Mouse (Mus musculus) intestine, embryonic 15.5 days (tissue): ENCODE measurements around the gene Gh. TPM values are rescaled to one million over a fixed set of nuclear protein-coding genes. Genes with fewer than 3 reads are reported as not detected.

Experiments
- ATAC-seq: fragments of 200-750 bp; cut with Nextera tagmentation; 2 replicates; pipeline ENCODE4 v1.8.0; 2017; ENCODE audit warnings: moderate TSS enrichment, moderate library complexity
- H3K27ac ChIP-seq: fragments of 300-500 bp; sonication (generic); 2 replicates; pipeline ENCODE4 v1.5.1; 2015; ENCODE audit warnings: mild to moderate bottlenecking, inconsistent platforms
- H3K27me3 ChIP-seq: fragments of 300-500 bp; sonication (generic); replicated peaks from 2 replicates; pipeline ENCODE4 v1.6.1; 2015; ENCODE audit warnings: inconsistent platforms
- H3K36me3 ChIP-seq: fragments of 300-500 bp; sonication (generic); 2 replicates; pipeline ENCODE4 v1.6.1; 2015; ENCODE audit warnings: inconsistent platforms
- H3K4me1 ChIP-seq: fragments of 300-500 bp; sonication (generic); replicated peaks from 2 replicates; pipeline ENCODE4 v1.6.1; 2015; ENCODE audit warnings: inconsistent platforms
- H3K4me2 ChIP-seq: fragments of 300-500 bp; sonication (generic); replicated peaks from 2 replicates; pipeline ENCODE4 v1.6.1; 2015; ENCODE audit warnings: mild to moderate bottlenecking, inconsistent platforms
- H3K4me3 ChIP-seq: fragments of 300-500 bp; sonication (generic); replicated peaks from 2 replicates; pipeline ENCODE4 v1.5.1; 2015; ENCODE audit warnings: inconsistent platforms
- H3K9ac ChIP-seq: fragments of 300-500 bp; sonication (generic); 2 replicates; pipeline ENCODE4 v1.6.1; 2015; ENCODE audit warnings: inconsistent platforms
- H3K9me3 ChIP-seq: fragments of 300-500 bp; sonication (generic); 2 replicates; pipeline ENCODE4 v1.6.1; 2016; ENCODE audit warnings: inconsistent platforms
- WGBS: fragments of 180-500 bp; shearing (Covaris S2); methylation state at CpG from one replicate; pipeline ENCODE4 v1.1.7; 2015; 5-methylcytosine and 5-hydroxymethylcytosine counted together
- polyA plus RNA-seq: library from polyadenylated mRNA; unstranded; fragments of >200 nt; fragmentation: Nextera tagmentation; extraction: Ambion mirVana; gene quantifications from 2 replicates; pipeline ENCODE4 v1.2.1, GENCODE M21; 2015

The Gh gene
- polyA plus RNA-seq, 1 experiment from 2014 or later: not detected

DNA sequence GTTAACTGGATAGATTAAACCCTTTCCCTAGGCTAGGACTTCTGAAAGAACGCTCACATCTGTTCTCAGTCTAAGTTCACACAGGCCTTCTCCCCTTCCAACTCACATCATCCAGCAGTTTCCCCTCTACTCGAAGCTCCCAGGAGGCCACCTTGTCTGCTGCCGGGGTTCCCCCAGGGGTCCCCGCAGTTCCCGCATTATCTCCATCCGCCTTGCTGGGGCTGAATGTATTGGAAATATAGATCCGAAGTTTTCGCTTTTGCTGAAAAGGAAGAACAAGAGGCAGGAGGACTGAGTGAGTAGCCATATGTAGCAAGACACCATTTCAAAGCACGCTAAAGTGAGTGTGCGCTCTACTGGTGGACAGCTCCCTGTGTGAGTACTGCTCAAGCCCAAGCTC lies 35.2 kb downstream of the Gh start:
- peaks cover 51% of the 10 kb centered on the region for H3K36me3 ChIP-seq
- no peaks in the 10 kb centered on the region for H3K9me3 ChIP-seq
- ATAC-seq: no peak
- no peak overlapping the region for H3K4me2 ChIP-seq
- H3K27me3 ChIP-seq: no peaks in the 10 kb centered on the region
- peaks cover 37% of the 10 kb centered on the region for H3K4me1 ChIP-seq
- H3K9ac ChIP-seq: no peak overlapping the region
- no peak overlapping the region for H3K4me3 ChIP-seq
- no peak overlapping the region for H3K27ac ChIP-seq
- 95% methylated on average over 10 of the region's 10 CpGs for WGBS

DNA sequence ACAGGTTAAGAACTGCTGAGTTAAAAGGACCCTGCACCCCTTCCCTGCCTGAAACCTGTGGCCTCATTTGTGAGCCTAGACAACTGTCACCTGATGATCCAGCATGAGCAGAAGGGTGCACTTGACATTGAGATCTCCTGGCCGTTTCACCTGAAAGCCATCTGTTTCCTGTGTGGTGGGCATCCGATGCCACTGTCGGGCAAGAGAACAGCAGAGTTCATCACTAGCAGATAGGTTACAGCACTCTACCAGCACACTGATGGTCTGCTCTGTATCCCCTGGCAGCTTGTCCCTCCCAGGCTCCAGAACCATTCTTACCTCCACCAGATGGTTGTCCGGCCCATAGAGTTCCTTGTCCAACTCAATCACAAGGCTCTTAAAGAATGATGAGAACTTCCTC lies 36.1 kb downstream of the Gh start:
- no peak overlapping the region for H3K27ac ChIP-seq
- no peak overlapping the region for H3K4me3 ChIP-seq
- H3K36me3 ChIP-seq: peaks cover 52% of the 10 kb centered on the region
- peaks cover 31% of the 10 kb centered on the region for H3K4me1 ChIP-seq
- H3K9ac ChIP-seq: no peak overlapping the region
- H3K9me3 ChIP-seq: no peaks in the 10 kb centered on the region
- no peak for ATAC-seq
- 92% methylated on average over 4 of the region's 4 CpGs for WGBS
- no peaks in the 10 kb centered on the region for H3K27me3 ChIP-seq
- H3K4me2 ChIP-seq: no peak overlapping the region

- no peak for ATAC-seq
- WGBS: 88% methylated on average over 15 of the region's 15 CpGs
These were observed 36.7 kb downstream of the Gh start for GRCm38 (mm10) chr11:106264988-106265387.

GRCm38 (mm10) chr11:106263963-106264362 lies 37.7 kb downstream of the Gh start:
- Histone ChIP-seq H3K27me3 (no peaks in the 10 kb centered on the region), H3K9me3 (no peaks in the 10 kb centered on the region), H3K4me1 (peaks cover 18% of the 10 kb centered on the region), H3K36me3 (peaks cover 52% of the 10 kb centered on the region), H3K9ac (no peak overlapping the region), H3K4me3 (no peak overlapping the region), H3K4me2 (no peak overlapping the region), H3K27ac (no peak overlapping the region)
- 85% methylated on average over 9 of the region's 9 CpGs for WGBS
- ATAC-seq: no peak

More at GRCm38 (mm10) chr11:106264988-106265387, 36.7 kb downstream of the Gh start:
- Histone ChIP-seq H3K4me1 (peaks cover 25% of the 10 kb centered on the region), H3K27me3 (no peaks in the 10 kb centered on the region), H3K27ac (no peak overlapping the region), H3K9me3 (no peaks in the 10 kb centered on the region), H3K4me3 (no peak overlapping the region), H3K36me3 (peaks cover 52% of the 10 kb centered on the region), H3K4me2 (no peak overlapping the region), H3K9ac (no peak overlapping the region)

GRCm38 (mm10) chr11:106260826-106261450 lies 40.7 kb downstream of the Gh start:
- Histone ChIP-seq H3K27ac (no peak overlapping the region), H3K4me1 (peaks cover 12% of the 10 kb centered on the region), H3K9me3 (no peaks in the 10 kb centered on the region), H3K4me2 (no peak overlapping the region), H3K4me3 (no peak overlapping the region), H3K36me3 (peaks cover 50% of the 10 kb centered on the region), H3K9ac (no peak overlapping the region), H3K27me3 (no peaks in the 10 kb centered on the region)
- WGBS: 82% methylated on average over 14 of the region's 14 CpGs
- no peak for ATAC-seq

DNA sequence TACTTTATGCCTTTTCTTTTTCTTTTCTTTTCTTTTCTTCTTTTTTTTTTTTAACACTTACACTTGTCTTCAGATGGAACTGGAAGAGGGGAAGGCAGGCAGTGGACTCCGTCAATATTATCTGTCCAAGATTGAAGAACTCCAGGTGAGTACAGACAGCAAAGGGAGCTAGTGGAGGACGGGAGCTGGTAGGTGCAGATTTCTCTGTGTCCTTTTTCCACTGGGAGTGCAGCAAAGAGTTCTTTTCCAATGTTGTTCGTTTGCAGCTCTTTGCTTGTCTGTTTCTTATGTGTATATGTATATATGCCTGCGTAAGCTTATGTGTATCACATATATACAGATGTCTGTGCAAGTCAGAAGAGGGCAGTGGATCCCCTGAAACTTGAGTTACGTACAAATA lies 44.9 kb downstream of the Gh start:
- H3K27me3 ChIP-seq: no peaks in the 10 kb centered on the region
- H3K4me2 ChIP-seq: peak overlapping the region; percentile 82
- no peaks in the 10 kb centered on the region for H3K9me3 ChIP-seq
- no peak overlapping the region for H3K27ac ChIP-seq
- H3K9ac ChIP-seq: peak overlapping the region; percentile 85; the same call in 1 of the 2 replicates
- peak overlapping the region; percentile 88 for H3K4me3 ChIP-seq
- H3K36me3 ChIP-seq: peaks cover 29% of the 10 kb centered on the region
- peaks cover 20% of the 10 kb centered on the region for H3K4me1 ChIP-seq
- WGBS: 58% methylated on average over 5 of the region's 5 CpGs
- no peak for ATAC-seq

GRCm38 (mm10) chr11:106255685-106256451 lies 45.8 kb downstream of the Gh start, which contains the start of the genes Ftsj3 and Psmc5:
Gene Ftsj3, minus strand, starts transcription at chr11:106256079.
Gene Psmc5, plus strand, starts transcription at chr11:106256154.
- H3K36me3 ChIP-seq: peaks cover 28% of the 10 kb centered on the region
- peak within 1 kb of the TSS; percentile 79 for H3K27ac ChIP-seq
- peak within 1 kb of the TSS; percentile 82 for H3K4me2 ChIP-seq
- ATAC-seq: peak; percentile 99
- peaks cover 20% of the 10 kb centered on the region for H3K4me1 ChIP-seq
- peak within 1 kb of the TSS; percentile 85 for H3K9ac ChIP-seq
- no peaks in the 10 kb centered on the region for H3K27me3 ChIP-seq
- H3K4me3 ChIP-seq: peak within 1 kb of the TSS; percentile 88
- H3K9me3 ChIP-seq: no peaks in the 10 kb centered on the region
- WGBS: under 1% methylated on average over 42 of the region's 42 CpGs

DNA sequence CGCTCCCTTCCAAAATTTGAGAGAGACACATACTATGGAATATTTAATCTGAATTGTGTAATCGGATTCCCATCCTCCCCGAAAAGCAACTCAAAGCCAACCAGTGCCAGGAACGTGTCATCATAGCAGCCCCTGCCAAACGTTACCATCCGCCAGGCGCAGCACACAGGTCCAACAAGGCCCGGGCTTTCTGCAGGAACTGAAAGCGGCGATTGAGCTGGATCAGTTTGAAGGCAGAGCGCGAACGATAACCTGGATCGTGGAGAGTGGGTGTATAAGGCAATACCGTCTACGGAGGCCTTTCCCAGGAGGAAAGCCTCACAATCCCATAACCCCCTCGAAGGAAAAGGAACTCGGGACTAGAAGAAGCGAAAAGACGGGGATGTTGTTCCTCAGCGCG lies 46.5 kb downstream of the Gh start:
- Histone ChIP-seq H3K27me3 (no peaks in the 10 kb centered on the region), H3K36me3 (peaks cover 35% of the 10 kb centered on the region), H3K4me2 (peak overlapping the region; percentile 82), H3K9me3 (no peaks in the 10 kb centered on the region), H3K4me3 (peak overlapping the region; percentile 88), H3K4me1 (peaks cover 20% of the 10 kb centered on the region), H3K9ac (peak overlapping the region; percentile 66), H3K27ac (peak overlapping the region; percentile 41; the same call in 1 of the 2 replicates)
- ATAC-seq: peak; percentile 5; the same call in 1 of the 2 replicates
- 2% methylated on average over 22 of the region's 22 CpGs for WGBS

DNA sequence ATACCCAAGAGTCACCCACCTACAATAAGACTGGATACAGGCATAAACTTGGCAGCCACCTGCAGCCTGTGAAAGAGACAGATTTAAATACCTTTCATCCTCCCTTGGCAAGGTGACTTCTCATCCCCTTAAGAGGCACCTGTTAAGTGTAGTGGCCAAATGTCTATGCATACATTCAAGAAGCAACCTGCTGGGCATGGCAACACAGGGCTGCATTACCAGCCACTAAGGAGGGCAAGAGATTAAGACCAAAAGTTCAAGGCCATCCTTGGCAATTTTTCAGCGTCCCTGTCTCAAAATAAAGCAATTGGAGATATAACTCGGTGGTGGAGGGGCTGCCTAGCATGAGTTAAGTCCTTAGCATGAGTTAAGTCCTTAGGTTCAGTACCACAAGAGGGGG lies 46.9 kb downstream of the Gh start:
- WGBS: 15% methylated on average over 2 of the region's 2 CpGs
- ATAC-seq: no peak
- peaks cover 20% of the 10 kb centered on the region for H3K4me1 ChIP-seq
- H3K36me3 ChIP-seq: peaks cover 39% of the 10 kb centered on the region
- peak overlapping the region; percentile 82 for H3K4me2 ChIP-seq
- peak overlapping the region; percentile 66 for H3K9ac ChIP-seq
- H3K27ac ChIP-seq: no peak overlapping the region
- H3K27me3 ChIP-seq: no peaks in the 10 kb centered on the region
- H3K9me3 ChIP-seq: no peaks in the 10 kb centered on the region
- H3K4me3 ChIP-seq: peak overlapping the region; percentile 88

Other genes with a start within 250 kb of the Gh start
- gene Taco1, start 235.8 kb downstream of the Gh start, polyA plus RNA-seq: 12.0 and 14.0 TPM in 2 replicates
- gene Map3k3, start 217.3 kb downstream of the Gh start, polyA plus RNA-seq: 14.2 and 18.0 TPM in 2 replicates
- not detected in 2 replicates for gene Gm10840, start 141.0 kb downstream of the Gh start, polyA plus RNA-seq
- gene Limd2, start 141.0 kb downstream of the Gh start, polyA plus RNA-seq: 94.0 and 108 TPM in 2 replicates
- gene Strada, start 99.7 kb downstream of the Gh start, polyA plus RNA-seq: 14.0 and 14.9 TPM in 2 replicates
- gene Ccdc47, start 85.5 kb downstream of the Gh start, polyA plus RNA-seq: 88.6 and 91.5 TPM in 2 replicates
- gene Ddx42, start 84.9 kb downstream of the Gh start, polyA plus RNA-seq: 58.1 and 62.9 TPM in 2 replicates
- 52.5 and 56.3 TPM in 2 replicates for gene Ftsj3, start 45.8 kb downstream of the Gh start, polyA plus RNA-seq
- 247 and 259 TPM in 2 replicates for gene Psmc5, start 45.7 kb downstream of the Gh start, polyA plus RNA-seq
- 60.6 and 61.5 TPM in 2 replicates for gene Smarcd2, start 28.9 kb downstream of the Gh start, polyA plus RNA-seq
- 0.31 and 0.33 TPM in 2 replicates for gene Tcam1, start 25.2 kb downstream of the Gh start, polyA plus RNA-seq
- gene Cd79b, start 12.9 kb upstream of the Gh start, polyA plus RNA-seq: 2.9 and 3.0 TPM in 2 replicates
- gene Scn4a, start 51.4 kb upstream of the Gh start, polyA plus RNA-seq: 0.03 and 0.05 TPM in 2 replicates
- gene Prr29, start 63.6 kb upstream of the Gh start, polyA plus RNA-seq: 0.34 and 0.69 TPM in 2 replicates
- gene Icam2, start 86.2 kb upstream of the Gh start, polyA plus RNA-seq: 38.1 and 39.3 TPM in 2 replicates
- 4.8 and 5.8 TPM in 2 replicates for gene Ern1, start 186.0 kb upstream of the Gh start, polyA plus RNA-seq